Mouse (Mus musculus): ENCODE results near the gene Dcaf11. TPM values are rescaled to one million over a fixed set of nuclear protein-coding genes. Genes with fewer than 3 reads are reported as not detected.

Gene Dcaf11
- polyA plus RNA-seq, 1 experiment from 2014 or later, result 45.9 TPM

- Histone ChIP-seq H3K9me3 (ENCODE audit: control insufficient read depth, low read length) (no peaks in the 10 kb centered on the region), H3K4me2 (replicated peaks; ENCODE audit: low read depth) (no peak overlapping the region), H3K4me3 (ENCODE audit: low read depth, low read length) (no peak overlapping the region), H3K4me1 (replicated peaks; ENCODE audit: control insufficient read depth, insufficient read depth) (peaks cover 4% of the 10 kb centered on the region; the same call in 1 of the 2 replicates), H3K9ac (ENCODE audit: low read length) (0 out of 2 replicates have a peak overlapping the region, but pooled peaks have one; percentile 31), H3K36me3 (ENCODE audit: control insufficient read depth, insufficient read depth, low read length) (no peaks in the 10 kb centered on the region), H3K27me3 (ENCODE audit: control insufficient read depth, insufficient read depth, low read length) (no peaks in the 10 kb centered on the region), H3K27ac (replicated peaks) (peak overlapping the region; percentile 18; the same call in 1 of the 2 replicates)
- TF ChIP-seq CTCF (IDR thresholded peaks at IDR 0.05; ENCODE audit: low read depth) (no peak), EP300 (optimal IDR thresholded peaks at IDR 0.05) (no peak)
- 85% methylated on average over 3 of the region's 3 CpGs for WGBS
- DNase-seq (ENCODE audit: low spot score) (no peak), ATAC-seq (ENCODE audit: low FRiP score, low TSS enrichment) (no peak)
These were observed 2.2 kb upstream of the Dcaf11 start for GRCm38 (mm10) chr14:55557587-55557986.

- Histone ChIP-seq H3K9ac (ENCODE audit: low read length) (no peak overlapping the region), H3K36me3 (ENCODE audit: control insufficient read depth, insufficient read depth, low read length) (0 out of 2 replicates have a peak, but pooled peaks cover 4% of the 10 kb centered on the region), H3K4me1 (replicated peaks; ENCODE audit: control insufficient read depth, insufficient read depth) (peaks cover 4% of the 10 kb centered on the region; the same call in 1 of the 2 replicates), H3K4me3 (ENCODE audit: low read depth, low read length) (peak overlapping the region; percentile 57), H3K9me3 (ENCODE audit: control insufficient read depth, low read length) (no peaks in the 10 kb centered on the region), H3K4me2 (replicated peaks; ENCODE audit: low read depth) (peak overlapping the region; percentile 52), H3K27me3 (ENCODE audit: control insufficient read depth, insufficient read depth, low read length) (no peaks in the 10 kb centered on the region), H3K27ac (replicated peaks) (no peak overlapping the region; the same call in 1 of the 2 replicates)
- 48% methylated on average over 6 of the region's 6 CpGs for WGBS
- DNase-seq (ENCODE audit: low spot score), result no peak
- TF ChIP-seq EP300 (optimal IDR thresholded peaks at IDR 0.05) (no peak), CTCF (IDR thresholded peaks at IDR 0.05; ENCODE audit: low read depth) (peak; percentile 22)
- no peak for ATAC-seq (ENCODE audit: low FRiP score, low TSS enrichment)
These were observed 912 bp upstream of the Dcaf11 start for GRCm38 (mm10) chr14:55558740-55559448.

- Histone ChIP-seq H3K27ac (replicated peaks) (peak within 1 kb of the TSS; percentile 99), H3K4me2 (replicated peaks; ENCODE audit: low read depth) (peak within 1 kb of the TSS; percentile 65), H3K4me1 (replicated peaks; ENCODE audit: control insufficient read depth, insufficient read depth) (peaks cover 4% of the 10 kb centered on the region; the same call in 1 of the 2 replicates), H3K27me3 (ENCODE audit: control insufficient read depth, insufficient read depth, low read length) (no peaks in the 10 kb centered on the region), H3K36me3 (ENCODE audit: control insufficient read depth, insufficient read depth, low read length) (peaks cover 11% of the 10 kb centered on the region), H3K4me3 (ENCODE audit: low read depth, low read length) (peak within 1 kb of the TSS; percentile 57), H3K9me3 (ENCODE audit: control insufficient read depth, low read length) (no peaks in the 10 kb centered on the region), H3K9ac (ENCODE audit: low read length) (peak within 1 kb of the TSS; percentile 82)
- peak; percentile 93 for ATAC-seq (ENCODE audit: low FRiP score, low TSS enrichment)
- TF ChIP-seq CTCF (IDR thresholded peaks at IDR 0.05; ENCODE audit: low read depth), result 0 out of 2 replicates have a peak, but pooled peaks have one; percentile 14
- TF ChIP-seq EP300 (optimal IDR thresholded peaks at IDR 0.05), result peak; percentile 73
- DNase-seq (ENCODE audit: low spot score), result peak; percentile 99
- WGBS, result under 1% methylated on average over 51 of the region's 51 CpGs
These were observed 632 bp downstream of the Dcaf11 start, which contains the start of gene A730061H03Rik for GRCm38 (mm10) chr14:55560202-55561073. Gene A730061H03Rik (minus strand): TSS chr14:55560406.

- Histone ChIP-seq H3K4me2 (replicated peaks; ENCODE audit: low read depth) (no peak overlapping the region), H3K4me1 (replicated peaks; ENCODE audit: control insufficient read depth, insufficient read depth) (peaks cover 4% of the 10 kb centered on the region; the same call in 1 of the 2 replicates), H3K9me3 (ENCODE audit: control insufficient read depth, low read length) (no peaks in the 10 kb centered on the region), H3K9ac (ENCODE audit: low read length) (no peak overlapping the region), H3K4me3 (ENCODE audit: low read depth, low read length) (no peak overlapping the region), H3K27ac (replicated peaks) (no peak overlapping the region), H3K27me3 (ENCODE audit: control insufficient read depth, insufficient read depth, low read length) (no peaks in the 10 kb centered on the region), H3K36me3 (ENCODE audit: control insufficient read depth, insufficient read depth, low read length) (peaks cover 16% of the 10 kb centered on the region)
- ATAC-seq (ENCODE audit: low FRiP score, low TSS enrichment), result no peak
- WGBS, result 78% methylated on average over 10 of the region's 10 CpGs
- no peak for DNase-seq (ENCODE audit: low spot score)
- TF ChIP-seq EP300 (optimal IDR thresholded peaks at IDR 0.05) (no peak), CTCF (IDR thresholded peaks at IDR 0.05; ENCODE audit: low read depth) (no peak)
These were observed 2.1 kb downstream of the Dcaf11 start for GRCm38 (mm10) chr14:55561860-55562259.

- Histone ChIP-seq H3K9me3 (ENCODE audit: control insufficient read depth, low read length) (no peaks in the 10 kb centered on the region), H3K9ac (ENCODE audit: low read length) (no peak overlapping the region), H3K4me1 (replicated peaks; ENCODE audit: control insufficient read depth, insufficient read depth) (peaks cover 4% of the 10 kb centered on the region; the same call in 1 of the 2 replicates), H3K27me3 (ENCODE audit: control insufficient read depth, insufficient read depth, low read length) (no peaks in the 10 kb centered on the region), H3K4me3 (ENCODE audit: low read depth, low read length) (no peak overlapping the region), H3K27ac (replicated peaks) (no peak overlapping the region), H3K4me2 (replicated peaks; ENCODE audit: low read depth) (no peak overlapping the region), H3K36me3 (ENCODE audit: control insufficient read depth, insufficient read depth, low read length) (peaks cover 25% of the 10 kb centered on the region)
- WGBS, result 91% methylated on average over 11 of the region's 11 CpGs
- ATAC-seq (ENCODE audit: low FRiP score, low TSS enrichment) (no peak), DNase-seq (ENCODE audit: low spot score) (no peak)
- TF ChIP-seq CTCF (IDR thresholded peaks at IDR 0.05; ENCODE audit: low read depth), result no peak
- TF ChIP-seq EP300 (optimal IDR thresholded peaks at IDR 0.05), result no peak
These were observed 3.4 kb downstream of the Dcaf11 start for GRCm38 (mm10) chr14:55563249-55563648.
